Mouse (Mus musculus) kidney, embryonic 15.5 days (tissue): Measurements from ENCODE around the gene Rsrp1. TPM values are rescaled to one million over a fixed set of nuclear protein-coding genes. Genes with fewer than 3 reads are reported as not detected.

Experiments used
- ATAC-seq: fragments of 200-750 bp; cut with Nextera tagmentation; replicated peaks from 2 replicates; pipeline ENCODE4 v1.8.0; 2017; ENCODE audit warnings: moderate TSS enrichment; ENCODE audit not compliant: low FRiP score
- H3K27ac ChIP-seq: fragments of 300-500 bp; sonication (generic); 2 replicates; pipeline ENCODE4 v1.5.1; 2015; ENCODE audit warnings: mild to moderate bottlenecking, inconsistent platforms
- H3K27me3 ChIP-seq: fragments of 300-500 bp; sonication (generic); 2 replicates; pipeline ENCODE4 v1.6.1; 2015; ENCODE audit warnings: inconsistent platforms
- H3K36me3 ChIP-seq: fragments of 300-500 bp; sonication (generic); 2 replicates; pipeline ENCODE4 v1.6.1; 2015; ENCODE audit warnings: inconsistent platforms
- H3K4me1 ChIP-seq: fragments of 300-500 bp; sonication (generic); 2 replicates; pipeline ENCODE4 v1.6.1; 2015; ENCODE audit warnings: inconsistent platforms
- H3K4me2 ChIP-seq: fragments of 300-500 bp; sonication (generic); 2 replicates; pipeline ENCODE4 v1.6.1; 2015; ENCODE audit warnings: moderate library complexity, mild to moderate bottlenecking, inconsistent platforms
- H3K4me3 ChIP-seq: fragments of 300-500 bp; sonication (generic); replicated peaks from 2 replicates; pipeline ENCODE4 v1.5.1; 2015; ENCODE audit warnings: mild to moderate bottlenecking, inconsistent platforms
- H3K9ac ChIP-seq: fragments of 300-500 bp; sonication (generic); 2 replicates; pipeline ENCODE4 v1.6.1; 2015; ENCODE audit warnings: mild to moderate bottlenecking, inconsistent platforms
- H3K9me3 ChIP-seq: fragments of 300-500 bp; sonication (generic); replicated peaks from 2 replicates; pipeline ENCODE4 v1.6.1; 2016; ENCODE audit warnings: inconsistent platforms
- WGBS: fragments of 180-500 bp; shearing (Covaris S2); methylation state at CpG from one replicate; pipeline ENCODE4 v1.1.7; 2015; ENCODE audit warnings: mixed read lengths; 5-methylcytosine and 5-hydroxymethylcytosine counted together
- polyA plus RNA-seq: library from polyadenylated mRNA; unstranded; fragments of >200 nt; fragmentation: Nextera tagmentation; extraction: Ambion mirVana; gene quantifications from 2 replicates; pipeline ENCODE4 v1.2.1, GENCODE M21; 2015

Gene Rsrp1
- polyA plus RNA-seq, 1 experiment from 2014 or later = 429 TPM

DNA sequence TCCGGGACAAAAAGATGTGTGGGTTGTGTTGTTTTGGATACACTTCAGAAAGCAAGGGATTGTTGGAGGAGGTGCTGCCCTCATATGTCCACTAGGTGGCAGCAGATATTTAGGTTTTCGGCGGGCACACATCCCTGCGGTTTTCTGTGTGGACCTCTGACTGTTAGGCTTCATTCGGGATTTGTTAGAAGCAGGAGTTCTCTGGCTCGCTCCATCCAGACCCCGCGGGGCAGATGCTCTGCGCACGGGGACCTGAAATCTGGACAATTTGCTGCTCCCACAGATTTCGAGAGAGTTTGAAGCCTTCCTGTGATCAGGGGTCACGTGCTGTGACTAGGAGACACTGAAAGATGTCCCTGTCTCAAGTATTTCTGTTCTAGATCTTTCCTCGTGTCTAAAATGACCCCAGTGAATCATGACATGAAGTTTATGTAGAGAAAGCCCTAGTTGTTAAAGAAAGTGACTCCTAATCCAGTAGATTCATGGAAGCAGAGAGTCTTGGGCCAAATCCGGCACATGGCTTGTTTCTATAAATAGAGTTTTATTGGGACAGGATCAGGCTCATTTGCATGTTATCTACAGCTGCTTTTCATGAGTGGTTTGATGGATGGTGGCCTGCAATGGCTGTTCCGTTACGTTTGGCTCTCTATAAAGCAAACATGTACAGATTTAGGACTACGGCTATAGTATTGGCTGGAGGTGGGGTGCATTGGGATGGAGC, 22.8 kb downstream of the Rsrp1 start:
- no peaks in the 10 kb centered on the region for H3K9me3 ChIP-seq
- H3K4me3 ChIP-seq = 0 out of 2 replicates have a peak overlapping the region, but pooled peaks have one; percentile 17
- peaks cover 40% of the 10 kb centered on the region for H3K27me3 ChIP-seq
- ATAC-seq = no peak
- peak overlapping the region; percentile 58 for H3K4me2 ChIP-seq
- no peak overlapping the region for H3K27ac ChIP-seq
- H3K4me1 ChIP-seq = peaks cover 18% of the 10 kb centered on the region
- H3K36me3 ChIP-seq = no peaks in the 10 kb centered on the region
- no peak overlapping the region for H3K9ac ChIP-seq
- 9% methylated on average over 17 of the region's 17 CpGs for WGBS

GRCm38 (mm10) chr4:134950518-134951091, 27.2 kb downstream of the Rsrp1 start:
- Histone ChIP-seq H3K4me3 (no peak overlapping the region), H3K9me3 (no peaks in the 10 kb centered on the region), H3K4me1 (peaks cover 23% of the 10 kb centered on the region), H3K36me3 (no peaks in the 10 kb centered on the region), H3K27ac (peak overlapping the region; percentile 45; the same call in 1 of the 2 replicates), H3K27me3 (peaks cover 18% of the 10 kb centered on the region), H3K4me2 (peak overlapping the region; percentile 32), H3K9ac (no peak overlapping the region)
- WGBS = 18% methylated on average over 11 of the region's 11 CpGs
- ATAC-seq = peak; percentile 64

DNA sequence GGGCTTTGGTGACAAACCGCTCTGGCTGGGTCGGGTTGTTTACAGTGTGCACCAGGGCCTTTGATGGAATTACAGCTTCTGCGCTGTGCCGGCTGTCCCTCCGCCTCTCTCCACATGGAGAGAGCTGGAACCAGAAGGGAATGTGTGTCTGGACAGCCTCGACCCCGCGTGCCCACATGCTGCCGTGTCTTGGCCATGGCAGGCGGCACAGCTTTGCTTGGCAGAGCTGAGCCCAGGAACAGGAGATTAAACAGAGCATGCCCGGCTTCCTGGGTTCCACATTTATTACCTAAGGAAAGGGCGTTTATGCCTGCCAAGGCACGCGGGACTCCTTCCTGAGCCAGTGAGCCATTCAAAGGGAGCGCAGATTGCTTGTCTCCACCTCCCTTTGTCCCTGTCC, 31.1 kb downstream of the Rsrp1 start:
- no peaks in the 10 kb centered on the region for H3K9me3 ChIP-seq
- H3K9ac ChIP-seq = no peak overlapping the region
- 0 out of 2 replicates have a peak, but pooled peaks have one; percentile 22 for ATAC-seq
- 4% methylated on average over 15 of the region's 15 CpGs for WGBS
- peak overlapping the region; percentile 42 for H3K4me2 ChIP-seq
- H3K4me3 ChIP-seq = no peak overlapping the region
- H3K27me3 ChIP-seq = peaks cover 21% of the 10 kb centered on the region
- H3K4me1 ChIP-seq = peaks cover 16% of the 10 kb centered on the region
- no peaks in the 10 kb centered on the region for H3K36me3 ChIP-seq
- no peak overlapping the region for H3K27ac ChIP-seq

DNA sequence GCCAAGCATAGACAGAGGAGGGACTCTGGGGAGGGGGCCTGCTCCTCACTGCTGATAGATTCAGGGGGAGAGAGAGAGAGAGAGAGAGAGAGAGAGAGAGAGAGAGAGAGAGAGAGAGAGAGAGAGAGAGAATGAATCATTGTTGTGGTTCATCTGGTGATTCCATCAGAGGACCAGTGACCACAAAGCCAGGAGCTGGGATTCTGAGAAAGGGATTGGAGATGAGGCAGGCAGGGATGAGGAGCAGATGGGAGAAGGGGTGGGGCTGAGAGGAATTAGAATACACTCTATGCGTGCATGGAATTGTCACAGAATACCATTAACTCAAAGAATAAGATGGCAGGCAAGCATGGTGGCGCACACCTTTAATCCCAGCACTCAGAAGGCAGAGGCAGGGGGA, 31.8 kb downstream of the Rsrp1 start:
- H3K9me3 ChIP-seq = no peaks in the 10 kb centered on the region
- no peak overlapping the region for H3K9ac ChIP-seq
- no peak overlapping the region for H3K4me3 ChIP-seq
- no peak for ATAC-seq
- H3K36me3 ChIP-seq = no peaks in the 10 kb centered on the region
- peaks cover 16% of the 10 kb centered on the region for H3K4me1 ChIP-seq
- H3K27ac ChIP-seq = no peak overlapping the region
- no peak overlapping the region for H3K4me2 ChIP-seq
- WGBS = 86% methylated on average over 2 of the region's 2 CpGs
- peaks cover 21% of the 10 kb centered on the region for H3K27me3 ChIP-seq

- no peaks in the 10 kb centered on the region for H3K36me3 ChIP-seq
- H3K4me1 ChIP-seq = peaks cover 9% of the 10 kb centered on the region
- peaks cover 21% of the 10 kb centered on the region for H3K27me3 ChIP-seq
- no peaks in the 10 kb centered on the region for H3K9me3 ChIP-seq
- WGBS = 61% methylated on average over 3 of the region's 3 CpGs
- H3K9ac ChIP-seq = no peak overlapping the region
- no peak overlapping the region for H3K4me3 ChIP-seq
- H3K27ac ChIP-seq = no peak overlapping the region
- no peak for ATAC-seq
- no peak overlapping the region for H3K4me2 ChIP-seq
Measured at GRCm38 (mm10) chr4:134955845-134956244, 32.5 kb downstream of the Rsrp1 start.

DNA sequence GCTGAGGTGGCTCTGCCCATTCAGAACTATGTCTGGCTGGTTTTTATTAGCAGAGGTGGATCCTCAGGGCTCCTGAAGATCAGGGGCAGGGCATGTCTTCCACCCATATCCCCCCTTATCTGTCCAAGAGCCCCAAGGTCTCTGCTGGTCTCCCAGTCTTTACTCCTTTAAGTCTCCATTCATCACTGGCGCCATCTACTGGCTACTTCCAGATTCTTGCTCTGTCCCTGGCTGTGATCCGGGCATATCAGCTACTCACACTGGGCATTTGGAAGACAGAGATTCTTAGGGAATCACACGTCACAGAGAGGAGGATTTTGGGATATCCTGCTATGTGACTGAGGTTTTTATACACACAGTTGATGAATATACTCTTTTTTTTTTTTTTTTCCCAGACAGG, 32.9 kb downstream of the Rsrp1 start:
- Histone ChIP-seq H3K9ac (no peak overlapping the region), H3K27me3 (peaks cover 21% of the 10 kb centered on the region), H3K4me1 (peaks cover 9% of the 10 kb centered on the region), H3K4me2 (no peak overlapping the region), H3K9me3 (no peaks in the 10 kb centered on the region), H3K27ac (no peak overlapping the region), H3K36me3 (no peaks in the 10 kb centered on the region), H3K4me3 (no peak overlapping the region)
- 28% methylated on average over 3 of the region's 3 CpGs for WGBS
- no peak for ATAC-seq

DNA sequence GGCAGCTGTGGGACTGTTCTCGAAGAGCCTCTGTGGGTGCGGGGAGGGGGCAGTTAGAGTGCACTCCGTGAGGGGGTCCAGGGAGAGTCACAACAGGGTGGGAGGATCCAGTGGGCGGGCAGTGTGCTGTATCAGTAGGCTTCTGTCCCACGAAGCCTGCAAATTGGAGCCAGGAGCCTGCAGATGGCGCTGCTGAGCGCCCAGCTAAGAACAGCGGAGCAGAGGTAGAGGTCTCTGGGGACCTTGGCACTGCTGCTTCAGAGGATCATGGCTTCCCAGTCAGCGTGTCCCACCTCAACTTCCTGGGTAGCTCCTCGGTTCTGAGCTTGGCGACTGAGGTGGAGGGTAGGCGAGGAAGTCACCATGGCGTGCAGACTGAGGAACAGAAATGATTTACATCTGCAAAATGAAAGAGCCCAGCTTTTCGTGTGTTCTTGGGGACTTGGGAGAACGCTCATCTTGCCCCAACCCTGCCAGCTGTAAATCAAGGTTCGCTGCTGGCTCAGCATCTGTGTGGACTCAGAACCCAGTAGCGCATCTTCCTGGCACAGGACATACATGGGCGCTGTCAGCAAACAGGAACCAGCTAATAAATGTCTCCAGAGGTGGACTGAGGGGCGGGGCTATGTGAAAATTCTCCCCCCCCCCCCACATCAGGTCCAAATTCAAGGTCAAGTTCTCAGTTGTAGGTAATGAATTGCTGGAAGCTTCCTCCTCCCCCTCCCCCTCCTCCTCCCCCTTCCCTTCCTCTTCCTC, 39.8 kb downstream of the Rsrp1 start:
- 19% methylated on average over 19 of the region's 19 CpGs for WGBS
- Histone ChIP-seq H3K27me3 (peaks cover 13% of the 10 kb centered on the region; the same call in 1 of the 2 replicates), H3K4me2 (peak overlapping the region; percentile 51), H3K9me3 (no peaks in the 10 kb centered on the region), H3K36me3 (no peaks in the 10 kb centered on the region), H3K27ac (no peak overlapping the region), H3K9ac (no peak overlapping the region), H3K4me3 (peak overlapping the region; percentile 21), H3K4me1 (peaks cover 15% of the 10 kb centered on the region)
- no peak for ATAC-seq

- H3K27ac ChIP-seq = no peak overlapping the region
- no peaks in the 10 kb centered on the region for H3K36me3 ChIP-seq
- H3K4me2 ChIP-seq = peak overlapping the region; percentile 22; the same call in 1 of the 2 replicates
- H3K9ac ChIP-seq = no peak overlapping the region
- ATAC-seq = peak; percentile 52
- 0 out of 2 replicates have a peak, but pooled peaks cover 4% of the 10 kb centered on the region for H3K27me3 ChIP-seq
- no peak overlapping the region for H3K4me3 ChIP-seq
- H3K9me3 ChIP-seq = no peaks in the 10 kb centered on the region
- whole genome bisulfite sequencing = 72% methylated on average over 20 of the region's 20 CpGs
- peaks cover 18% of the 10 kb centered on the region for H3K4me1 ChIP-seq
Measured at GRCm38 (mm10) chr4:134967887-134968604, 44.7 kb downstream of the Rsrp1 start.

- no peak; the same call in 1 of the 2 replicates for ATAC-seq
Measured at GRCm38 (mm10) chr4:134968605-134968976, 45.2 kb downstream of the Rsrp1 start.

DNA sequence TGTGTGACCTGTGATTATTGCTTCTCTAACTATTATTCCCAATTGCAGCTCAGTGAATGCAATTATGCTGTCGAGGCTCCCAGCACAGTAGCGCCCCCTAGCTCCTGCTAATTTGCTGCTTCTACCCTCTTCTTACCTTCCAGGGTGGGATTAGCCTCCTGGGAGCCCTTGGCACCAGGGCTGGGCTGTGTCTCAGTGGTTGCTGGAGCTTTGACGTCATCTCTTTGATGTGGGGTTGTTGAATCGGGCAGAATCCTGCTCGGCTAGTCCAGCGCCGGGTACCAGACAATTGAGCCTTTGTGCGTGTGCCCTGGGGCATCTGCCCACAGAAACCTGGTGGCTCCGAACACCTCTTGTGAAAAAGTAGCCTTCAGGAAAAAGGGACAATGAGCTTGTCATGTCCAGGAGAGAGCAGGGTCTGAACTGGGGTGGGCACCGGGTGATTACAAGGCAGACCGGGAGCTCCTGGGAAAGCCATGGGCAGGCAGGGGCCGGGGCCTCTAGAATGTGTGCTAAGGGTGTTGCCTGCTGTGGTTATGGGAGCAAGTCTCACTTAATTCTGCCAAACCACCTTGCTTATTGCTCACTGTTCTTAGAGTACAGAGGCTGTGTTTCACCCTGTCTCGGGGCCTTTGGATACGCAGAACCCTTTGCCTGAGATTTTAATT, 52.0 kb downstream of the Rsrp1 start:
- H3K27me3 ChIP-seq = no peaks in the 10 kb centered on the region
- H3K4me2 ChIP-seq = no peak overlapping the region
- no peaks in the 10 kb centered on the region for H3K4me1 ChIP-seq
- H3K27ac ChIP-seq = no peak overlapping the region
- 38% methylated on average over 14 of the region's 14 CpGs for WGBS
- H3K4me3 ChIP-seq = no peak overlapping the region
- H3K9ac ChIP-seq = no peak overlapping the region
- H3K36me3 ChIP-seq = no peaks in the 10 kb centered on the region
- H3K9me3 ChIP-seq = no peaks in the 10 kb centered on the region
- ATAC-seq = peak; percentile 52; the same call in 1 of the 2 replicates

More at GRCm38 (mm10) chr4:134968605-134968976, 45.2 kb downstream of the Rsrp1 start:
- WGBS = 40% methylated on average over 18 of the region's 18 CpGs
- Histone ChIP-seq H3K9ac (no peak overlapping the region), H3K27me3 (0 out of 2 replicates have a peak, but pooled peaks cover 4% of the 10 kb centered on the region), H3K4me2 (peak overlapping the region; percentile 22; the same call in 1 of the 2 replicates), H3K4me3 (no peak overlapping the region), H3K4me1 (peaks cover 14% of the 10 kb centered on the region), H3K36me3 (no peaks in the 10 kb centered on the region), H3K27ac (no peak overlapping the region), H3K9me3 (no peaks in the 10 kb centered on the region)

DNA sequence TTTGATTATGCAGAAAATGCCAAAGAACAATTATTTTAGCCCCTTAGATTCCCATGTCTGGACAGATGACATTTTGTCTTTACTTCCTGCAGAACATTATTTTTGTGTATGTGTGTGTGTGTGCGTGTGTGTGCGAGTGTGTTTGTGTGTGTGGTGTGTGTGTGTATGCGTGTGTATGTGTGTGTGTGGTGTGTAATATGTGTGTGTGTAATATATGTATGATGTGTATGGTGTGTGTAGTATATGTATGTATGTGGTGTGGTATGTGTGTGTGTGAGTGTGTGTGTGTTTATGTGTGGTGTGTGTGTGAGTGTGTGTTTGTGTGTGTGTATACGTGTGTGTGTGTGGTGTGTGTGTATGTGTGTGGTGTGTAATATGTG, 52.5 kb downstream of the Rsrp1 start:
- no peak overlapping the region for H3K4me3 ChIP-seq
- WGBS = 87% methylated on average over 4 of the region's 4 CpGs
- H3K4me2 ChIP-seq = no peak overlapping the region
- no peaks in the 10 kb centered on the region for H3K27me3 ChIP-seq
- no peak overlapping the region for H3K9ac ChIP-seq
- H3K4me1 ChIP-seq = no peaks in the 10 kb centered on the region
- no peak for ATAC-seq
- H3K36me3 ChIP-seq = no peaks in the 10 kb centered on the region
- no peak overlapping the region for H3K27ac ChIP-seq
- H3K9me3 ChIP-seq = no peaks in the 10 kb centered on the region
